Mouse (Mus musculus): ENCODE measurements around the gene Kcnk13. TPM values are rescaled to one million over a fixed set of nuclear protein-coding genes. Genes with fewer than 3 reads are reported as not detected.

Kcnk13 gene
- polyA plus RNA-seq, 1 experiment from 2014 or later: 0.56 TPM

DNA sequence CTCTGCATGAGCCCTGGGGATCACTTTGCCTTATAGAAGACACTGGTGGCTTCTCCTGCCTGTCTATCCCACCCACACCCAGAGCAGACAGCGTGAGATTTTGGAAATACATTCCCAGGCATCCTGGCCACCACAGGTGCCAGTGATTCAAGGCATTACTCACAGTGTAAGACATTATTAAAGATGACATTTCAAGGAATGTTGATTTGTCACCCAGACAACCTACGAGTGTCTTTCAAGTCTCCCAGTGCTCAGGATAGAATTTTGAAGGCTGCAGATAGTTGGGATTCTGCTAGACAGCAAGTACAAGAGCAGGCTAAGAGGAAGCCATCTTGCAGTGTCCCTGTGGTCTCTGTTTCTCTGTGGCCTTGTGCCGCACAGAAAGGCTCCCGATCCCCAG, 32.1 kb upstream of the Kcnk13 start:
- ATAC-seq (ENCODE audit: insufficient number of reproducible peaks, low FRiP score, low TSS enrichment, low read depth) (no peak), DNase-seq (ENCODE audit: low spot score) (no peak)
- Histone ChIP-seq H3K36me3 (ENCODE audit: control insufficient read depth, insufficient read depth, low read length) (no peaks in the 10 kb centered on the region; the same call in 1 of the 2 replicates), H3K4me1 (ENCODE audit: control insufficient read depth, insufficient read depth, low read length) (no peaks in the 10 kb centered on the region), H3K4me3 (ENCODE audit: low read depth, low read length) (no peak overlapping the region), H3K9ac (ENCODE audit: low read length) (no peak overlapping the region), H3K9me3 (ENCODE audit: control insufficient read depth, low read length) (no peaks in the 10 kb centered on the region), H3K27me3 (ENCODE audit: control insufficient read depth, insufficient read depth, low read length) (no peaks in the 10 kb centered on the region), H3K4me2 (ENCODE audit: low read depth, severe bottlenecking) (no peak overlapping the region), H3K27ac (replicated peaks; ENCODE audit: low read depth, low read length) (no peak overlapping the region)
- 88% methylated on average over 4 of the region's 4 CpGs for WGBS

DNA sequence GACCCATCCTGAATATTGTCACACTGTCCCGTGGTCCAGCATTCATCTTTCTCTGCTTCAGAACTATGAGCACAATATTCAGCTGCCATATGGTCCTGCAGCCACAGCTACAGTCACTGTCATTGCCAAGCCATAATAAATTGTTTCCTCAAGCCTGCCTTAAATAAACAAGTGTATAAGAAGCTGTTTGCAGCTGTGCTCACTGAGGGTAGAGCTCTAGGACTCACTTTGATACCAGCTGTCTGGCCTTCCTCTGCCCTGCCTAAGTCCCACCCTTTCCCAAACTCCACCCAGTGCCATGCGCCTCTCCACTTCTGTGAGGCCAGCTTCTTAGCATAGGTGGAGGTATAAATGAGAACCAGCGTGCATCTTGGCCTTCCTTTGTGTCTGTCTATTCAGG, 30.7 kb upstream of the Kcnk13 start:
- 90% methylated on average over 3 of the region's 3 CpGs for WGBS
- Histone ChIP-seq H3K4me2 (ENCODE audit: low read depth, severe bottlenecking) (no peak overlapping the region), H3K9me3 (ENCODE audit: control insufficient read depth, low read length) (no peaks in the 10 kb centered on the region), H3K27me3 (ENCODE audit: control insufficient read depth, insufficient read depth, low read length) (no peaks in the 10 kb centered on the region), H3K36me3 (ENCODE audit: control insufficient read depth, insufficient read depth, low read length) (no peaks in the 10 kb centered on the region), H3K27ac (replicated peaks; ENCODE audit: low read depth, low read length) (no peak overlapping the region), H3K9ac (ENCODE audit: low read length) (no peak overlapping the region), H3K4me3 (ENCODE audit: low read depth, low read length) (no peak overlapping the region), H3K4me1 (ENCODE audit: control insufficient read depth, insufficient read depth, low read length) (no peaks in the 10 kb centered on the region)
- ATAC-seq (ENCODE audit: insufficient number of reproducible peaks, low FRiP score, low TSS enrichment, low read depth) (no peak), DNase-seq (ENCODE audit: low spot score) (no peak)

DNA sequence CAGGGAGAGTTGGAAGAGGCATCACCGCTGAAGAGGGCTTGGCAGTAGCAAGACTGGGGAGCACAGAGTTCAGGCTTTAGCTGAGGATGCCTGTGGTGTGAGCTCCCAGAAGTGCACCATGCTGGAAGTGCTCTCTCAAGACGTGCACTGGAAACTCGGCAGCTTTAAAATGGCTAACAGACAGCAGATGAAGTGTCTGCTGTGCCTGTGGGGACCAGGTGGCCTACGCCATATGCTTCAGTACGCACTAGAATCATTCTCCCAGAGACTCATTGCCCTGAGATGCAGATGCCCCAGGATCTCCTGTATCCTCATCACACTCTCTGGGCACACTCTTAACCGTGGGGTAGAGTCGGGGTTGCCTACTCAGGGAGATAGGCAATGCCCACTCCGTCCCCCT, 28.9 kb upstream of the Kcnk13 start:
- Histone ChIP-seq H3K4me3 (ENCODE audit: low read depth, low read length) (no peak overlapping the region), H3K4me2 (ENCODE audit: low read depth, severe bottlenecking) (no peak overlapping the region), H3K27me3 (ENCODE audit: control insufficient read depth, insufficient read depth, low read length) (no peaks in the 10 kb centered on the region), H3K9me3 (ENCODE audit: control insufficient read depth, low read length) (no peaks in the 10 kb centered on the region), H3K4me1 (ENCODE audit: control insufficient read depth, insufficient read depth, low read length) (no peaks in the 10 kb centered on the region), H3K36me3 (ENCODE audit: control insufficient read depth, insufficient read depth, low read length) (no peaks in the 10 kb centered on the region), H3K9ac (ENCODE audit: low read length) (no peak overlapping the region), H3K27ac (replicated peaks; ENCODE audit: low read depth, low read length) (no peak overlapping the region)
- DNase-seq (ENCODE audit: low spot score): no peak
- 92% methylated on average over 8 of the region's 8 CpGs for WGBS
- no peak for ATAC-seq (ENCODE audit: insufficient number of reproducible peaks, low FRiP score, low TSS enrichment, low read depth)

DNA sequence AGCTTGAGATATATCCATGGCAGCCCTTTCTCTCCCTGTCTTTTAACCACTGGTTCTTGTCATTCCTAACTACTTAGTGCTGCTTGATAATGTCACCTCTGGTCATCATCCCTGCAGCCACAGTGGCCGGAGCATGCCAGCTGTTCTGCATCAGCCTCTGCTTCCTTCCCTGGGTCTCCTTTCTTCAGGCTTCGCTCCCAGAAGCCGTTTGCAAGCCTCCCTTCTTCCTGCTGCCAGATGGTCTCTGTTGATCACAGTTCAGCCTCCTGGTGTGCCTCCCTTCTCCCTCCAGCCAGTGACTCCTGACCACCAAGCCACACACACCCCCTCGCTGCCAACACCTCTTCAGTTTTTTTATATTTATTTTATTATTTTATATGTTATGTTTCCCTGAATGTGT, 25.8 kb upstream of the Kcnk13 start:
- Histone ChIP-seq H3K4me3 (ENCODE audit: low read depth, low read length) (no peak overlapping the region), H3K4me2 (ENCODE audit: low read depth, severe bottlenecking) (no peak overlapping the region), H3K36me3 (ENCODE audit: control insufficient read depth, insufficient read depth, low read length) (no peaks in the 10 kb centered on the region), H3K9ac (ENCODE audit: low read length) (no peak overlapping the region), H3K27me3 (ENCODE audit: control insufficient read depth, insufficient read depth, low read length) (no peaks in the 10 kb centered on the region), H3K4me1 (ENCODE audit: control insufficient read depth, insufficient read depth, low read length) (no peaks in the 10 kb centered on the region), H3K9me3 (ENCODE audit: control insufficient read depth, low read length) (no peaks in the 10 kb centered on the region), H3K27ac (replicated peaks; ENCODE audit: low read depth, low read length) (no peak overlapping the region)
- ATAC-seq (ENCODE audit: insufficient number of reproducible peaks, low FRiP score, low TSS enrichment, low read depth) (no peak), DNase-seq (ENCODE audit: low spot score) (no peak)
- 57% methylated on average over 4 of the region's 4 CpGs for WGBS

DNA sequence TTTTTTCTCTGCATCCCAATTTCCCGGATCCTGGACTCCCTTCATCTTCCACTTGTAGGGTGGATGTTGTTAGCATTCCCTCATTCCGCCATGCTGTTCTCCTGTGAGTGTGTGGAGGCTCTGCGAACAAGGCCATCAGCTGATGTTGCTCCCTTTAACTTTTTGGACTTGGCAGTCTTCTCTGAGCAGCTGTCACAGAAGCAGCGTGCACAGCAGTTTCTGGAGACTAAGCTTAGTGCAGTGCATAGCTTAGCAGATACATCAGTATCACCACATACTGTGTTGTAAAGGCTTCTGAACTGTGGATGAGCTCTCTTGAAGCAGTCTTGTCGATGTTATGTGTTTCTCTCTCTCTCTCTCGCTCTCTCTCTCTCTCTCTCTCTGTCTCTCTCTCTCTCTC, 25.1 kb upstream of the Kcnk13 start:
- WGBS: 92% methylated on average over 6 of the region's 6 CpGs
- Histone ChIP-seq H3K4me1 (ENCODE audit: control insufficient read depth, insufficient read depth, low read length) (no peaks in the 10 kb centered on the region), H3K27me3 (ENCODE audit: control insufficient read depth, insufficient read depth, low read length) (no peaks in the 10 kb centered on the region), H3K9me3 (ENCODE audit: control insufficient read depth, low read length) (no peaks in the 10 kb centered on the region), H3K9ac (ENCODE audit: low read length) (no peak overlapping the region), H3K27ac (replicated peaks; ENCODE audit: low read depth, low read length) (no peak overlapping the region), H3K36me3 (ENCODE audit: control insufficient read depth, insufficient read depth, low read length) (no peaks in the 10 kb centered on the region), H3K4me3 (ENCODE audit: low read depth, low read length) (no peak overlapping the region), H3K4me2 (ENCODE audit: low read depth, severe bottlenecking) (no peak overlapping the region)
- ATAC-seq (ENCODE audit: insufficient number of reproducible peaks, low FRiP score, low TSS enrichment, low read depth) (no peak), DNase-seq (ENCODE audit: low spot score) (no peak)

DNA sequence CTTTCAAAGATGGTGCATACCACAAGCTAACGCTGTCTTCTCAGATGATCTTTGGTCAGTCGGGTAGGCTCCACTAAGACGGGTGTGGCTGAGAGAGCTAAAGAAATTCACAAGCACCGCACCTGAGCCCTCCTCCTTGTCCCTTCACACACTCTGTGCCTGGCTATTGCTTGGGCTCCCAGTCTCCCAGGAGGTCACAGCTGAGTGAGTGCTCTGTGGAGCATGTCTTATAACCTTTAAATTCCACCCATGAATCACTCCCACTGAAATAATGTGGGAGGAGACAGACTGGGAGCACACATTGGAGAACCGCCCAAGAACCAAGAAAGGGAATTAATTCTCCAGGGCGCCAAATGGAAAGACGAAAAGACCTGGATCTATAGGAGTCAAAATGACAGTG, 23.6 kb upstream of the Kcnk13 start:
- Histone ChIP-seq H3K4me1 (ENCODE audit: control insufficient read depth, insufficient read depth, low read length) (no peaks in the 10 kb centered on the region), H3K4me3 (ENCODE audit: low read depth, low read length) (no peak overlapping the region), H3K4me2 (ENCODE audit: low read depth, severe bottlenecking) (no peak overlapping the region), H3K27me3 (ENCODE audit: control insufficient read depth, insufficient read depth, low read length) (no peaks in the 10 kb centered on the region), H3K9me3 (ENCODE audit: control insufficient read depth, low read length) (no peaks in the 10 kb centered on the region), H3K27ac (replicated peaks; ENCODE audit: low read depth, low read length) (no peak overlapping the region), H3K36me3 (ENCODE audit: control insufficient read depth, insufficient read depth, low read length) (no peaks in the 10 kb centered on the region), H3K9ac (ENCODE audit: low read length) (no peak overlapping the region)
- DNase-seq (ENCODE audit: low spot score): no peak
- no peak for ATAC-seq (ENCODE audit: insufficient number of reproducible peaks, low FRiP score, low TSS enrichment, low read depth)
- WGBS: 95% methylated on average over 7 of the region's 7 CpGs

DNA sequence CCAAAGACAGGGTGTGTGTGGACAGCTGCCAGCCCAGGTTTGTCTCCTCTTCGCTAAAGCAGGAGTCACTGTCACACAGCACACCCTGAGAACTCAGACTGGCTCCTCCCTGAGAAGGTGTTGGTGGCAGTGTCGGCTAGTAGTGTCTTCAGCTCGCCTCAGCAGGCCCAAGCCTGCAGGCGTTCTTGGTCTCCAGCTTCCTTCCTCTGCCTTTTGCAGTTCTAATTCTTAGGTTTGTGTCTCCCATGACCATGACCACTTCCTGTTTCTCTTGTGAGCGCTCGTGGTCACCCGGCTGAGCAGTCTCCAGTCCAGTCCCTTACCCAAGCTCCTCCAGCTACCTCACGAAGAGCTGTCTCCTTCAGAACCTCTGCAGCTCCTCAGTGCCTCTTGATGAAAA, 21.9 kb upstream of the Kcnk13 start:
- H3K4me2 ChIP-seq (ENCODE audit: low read depth, severe bottlenecking): no peak overlapping the region
- H3K9me3 ChIP-seq (ENCODE audit: control insufficient read depth, low read length): no peaks in the 10 kb centered on the region
- H3K4me1 ChIP-seq (ENCODE audit: control insufficient read depth, insufficient read depth, low read length): no peaks in the 10 kb centered on the region
- H3K36me3 ChIP-seq (ENCODE audit: control insufficient read depth, insufficient read depth, low read length): no peaks in the 10 kb centered on the region
- no peak overlapping the region for H3K27ac ChIP-seq (replicated peaks; ENCODE audit: low read depth, low read length)
- no peak for DNase-seq (ENCODE audit: low spot score)
- ATAC-seq (ENCODE audit: insufficient number of reproducible peaks, low FRiP score, low TSS enrichment, low read depth): no peak
- H3K4me3 ChIP-seq (ENCODE audit: low read depth, low read length): no peak overlapping the region
- 86% methylated on average over 8 of the region's 8 CpGs for WGBS
- no peaks in the 10 kb centered on the region for H3K27me3 ChIP-seq (ENCODE audit: control insufficient read depth, insufficient read depth, low read length)
- H3K9ac ChIP-seq (ENCODE audit: low read length): no peak overlapping the region

DNA sequence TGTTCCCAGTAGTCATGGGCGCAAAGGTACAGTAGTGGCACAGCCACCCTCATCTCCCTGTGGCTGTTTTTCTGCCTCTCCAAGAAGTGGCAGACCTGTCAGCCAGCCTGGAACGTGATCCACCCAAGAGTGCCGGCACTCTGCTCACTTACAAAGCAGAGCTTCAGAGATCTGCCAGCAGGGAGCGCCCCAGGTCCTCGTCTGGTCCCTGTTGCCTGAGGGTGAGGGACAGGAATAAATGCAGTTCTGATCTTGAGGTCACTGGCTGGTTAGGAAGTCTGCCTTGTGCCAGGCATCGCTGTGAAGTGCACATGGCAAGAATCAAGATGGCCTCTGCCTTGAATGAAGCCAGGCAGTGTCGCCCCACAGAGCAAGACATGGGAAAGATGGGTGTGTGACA, 11.4 kb upstream of the Kcnk13 start:
- Histone ChIP-seq H3K27me3 (ENCODE audit: control insufficient read depth, insufficient read depth, low read length) (no peaks in the 10 kb centered on the region), H3K4me3 (ENCODE audit: low read depth, low read length) (no peak overlapping the region), H3K27ac (replicated peaks; ENCODE audit: low read depth, low read length) (no peak overlapping the region), H3K36me3 (ENCODE audit: control insufficient read depth, insufficient read depth, low read length) (no peaks in the 10 kb centered on the region), H3K9me3 (ENCODE audit: control insufficient read depth, low read length) (no peaks in the 10 kb centered on the region), H3K9ac (ENCODE audit: low read length) (no peak overlapping the region), H3K4me1 (ENCODE audit: control insufficient read depth, insufficient read depth, low read length) (no peaks in the 10 kb centered on the region), H3K4me2 (ENCODE audit: low read depth, severe bottlenecking) (no peak overlapping the region)
- no peak for ATAC-seq (ENCODE audit: insufficient number of reproducible peaks, low FRiP score, low TSS enrichment, low read depth)
- peak; percentile 67 for DNase-seq (ENCODE audit: low spot score)
- 62% methylated on average over 7 of the region's 7 CpGs for WGBS

DNA sequence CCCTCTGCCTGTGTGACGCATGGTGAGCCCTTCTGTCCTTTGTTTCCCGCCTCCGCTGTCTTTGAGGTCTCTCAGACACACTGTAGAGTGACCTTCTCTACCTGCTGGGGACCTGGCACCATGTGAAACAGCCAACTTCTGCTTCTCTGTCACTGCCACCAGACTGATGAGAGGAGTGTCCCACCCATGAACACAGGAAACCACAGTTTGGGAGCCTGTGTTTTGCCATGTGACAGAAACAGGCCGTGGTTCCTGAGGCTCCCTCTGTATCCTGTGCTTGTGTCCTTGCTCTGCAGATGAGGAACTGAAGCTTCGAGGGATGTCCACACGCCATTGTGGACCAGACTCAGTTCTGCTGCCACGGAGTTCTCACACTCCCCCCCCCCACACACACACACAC, 7.9 kb upstream of the Kcnk13 start:
- Histone ChIP-seq H3K4me3 (ENCODE audit: low read depth, low read length) (no peak overlapping the region), H3K36me3 (ENCODE audit: control insufficient read depth, insufficient read depth, low read length) (no peaks in the 10 kb centered on the region), H3K27me3 (ENCODE audit: control insufficient read depth, insufficient read depth, low read length) (no peaks in the 10 kb centered on the region), H3K27ac (replicated peaks; ENCODE audit: low read depth, low read length) (no peak overlapping the region), H3K9me3 (ENCODE audit: control insufficient read depth, low read length) (no peaks in the 10 kb centered on the region), H3K9ac (ENCODE audit: low read length) (no peak overlapping the region), H3K4me1 (ENCODE audit: control insufficient read depth, insufficient read depth, low read length) (no peaks in the 10 kb centered on the region), H3K4me2 (ENCODE audit: low read depth, severe bottlenecking) (no peak overlapping the region)
- no peak for DNase-seq (ENCODE audit: low spot score)
- ATAC-seq (ENCODE audit: insufficient number of reproducible peaks, low FRiP score, low TSS enrichment, low read depth): no peak
- WGBS: 84% methylated on average over 7 of the region's 7 CpGs
